Mouse (Mus musculus) cortical plate, adult 2 months (tissue): ENCODE measurements around the gene Basp1.

Experiments used
- CTCF ChIP-seq: fragments of 200-500 bp; IDR thresholded peaks from 2 replicates; pipeline ENCODE4 v1.5.1; 2011; ENCODE audit warnings: mild to moderate bottlenecking, control low read depth, low read length; ENCODE audit not compliant: insufficient read depth; ENCODE audit errors: extremely low read depth
- POLR2A ChIP-seq: fragments of 200-500 bp; IDR thresholded peaks from 2 replicates; pipeline ENCODE4 v1.6.1; 2011; ENCODE audit warnings: mild to moderate bottlenecking, low read length, control low read depth; ENCODE audit not compliant: insufficient read depth; ENCODE audit errors: extremely low read depth

GRCm38 (mm10) chr15:25365503-25365902 is 48.1 kb downstream of the Basp1 start:
- TF ChIP-seq CTCF (no peak), POLR2A (no peak)
